Mouse (Mus musculus): ENCODE measurements around the gene Itgb1bp1. TPM values are rescaled to one million over a fixed set of nuclear protein-coding genes. Genes with fewer than 3 reads are reported as not detected.

Itgb1bp1 gene
- polyA plus RNA-seq, 1 experiment from 2014 or later: 45.8 TPM

DNA sequence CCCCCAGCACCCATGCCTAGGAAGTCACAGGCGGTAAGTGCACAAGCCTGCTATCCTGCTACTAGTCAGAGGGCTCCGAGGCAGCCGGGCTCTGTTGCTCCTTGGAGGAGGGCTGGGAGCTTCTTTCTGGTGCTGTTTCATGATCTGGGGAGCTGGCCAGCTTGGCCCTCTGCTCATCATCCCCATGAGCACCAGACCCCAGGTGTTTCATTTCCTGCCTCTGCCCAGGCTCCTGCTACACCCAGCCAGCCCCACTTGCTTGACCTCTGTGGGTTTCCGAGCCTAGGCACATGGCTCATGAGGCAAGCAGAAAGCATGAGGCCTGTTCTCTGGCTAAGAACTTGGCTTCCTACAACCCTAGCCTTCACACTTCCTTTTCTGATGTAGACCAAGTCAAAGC is 20.6 kb downstream of the Itgb1bp1 start:
- H3K27ac ChIP-seq: no peak overlapping the region
- no peak overlapping the region for H3K9ac ChIP-seq
- H3K36me3 ChIP-seq: peaks cover 91% of the 10 kb centered on the region
- WGBS: 83% methylated on average over 4 of the region's 4 CpGs
- H3K9me3 ChIP-seq (replicated peaks): no peaks in the 10 kb centered on the region
- H3K4me2 ChIP-seq: no peak overlapping the region
- H3K27me3 ChIP-seq: no peaks in the 10 kb centered on the region
- 0 out of 2 replicates have a peak, but pooled peaks cover 2% of the 10 kb centered on the region for H3K4me1 ChIP-seq
- H3K4me3 ChIP-seq (replicated peaks): no peak overlapping the region
- no peak for ATAC-seq (replicated peaks; ENCODE audit: low FRiP score)

DNA sequence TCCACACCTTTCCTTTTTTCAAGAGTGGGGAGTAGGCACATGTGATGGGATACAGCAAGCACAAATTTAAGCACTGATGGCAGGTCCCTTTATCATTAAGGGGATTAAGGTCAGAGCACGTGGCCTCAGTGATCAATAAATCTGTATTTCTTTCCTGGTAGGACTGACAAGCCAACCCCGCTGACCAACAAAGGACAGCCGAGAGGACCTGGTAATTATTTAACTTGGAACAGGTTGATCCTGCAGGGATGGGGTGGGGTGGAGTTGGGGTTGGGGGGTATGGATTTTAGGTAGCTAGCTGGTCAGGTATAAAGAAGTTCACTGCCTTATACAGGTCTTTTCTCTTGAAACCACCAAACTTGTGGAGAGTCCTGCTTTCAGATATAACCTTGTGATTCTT is 21.1 kb downstream of the Itgb1bp1 start:
- H3K9me3 ChIP-seq (replicated peaks): no peaks in the 10 kb centered on the region
- 70% methylated on average over 3 of the region's 3 CpGs for WGBS
- H3K9ac ChIP-seq: no peak overlapping the region
- peak overlapping the region; percentile 74 for H3K27ac ChIP-seq
- no peaks in the 10 kb centered on the region for H3K27me3 ChIP-seq
- no peak overlapping the region for H3K4me3 ChIP-seq (replicated peaks)
- no peak overlapping the region for H3K4me2 ChIP-seq
- H3K36me3 ChIP-seq: peaks cover 91% of the 10 kb centered on the region
- no peak for ATAC-seq (replicated peaks; ENCODE audit: low FRiP score)
- 0 out of 2 replicates have a peak, but pooled peaks cover 2% of the 10 kb centered on the region for H3K4me1 ChIP-seq

DNA sequence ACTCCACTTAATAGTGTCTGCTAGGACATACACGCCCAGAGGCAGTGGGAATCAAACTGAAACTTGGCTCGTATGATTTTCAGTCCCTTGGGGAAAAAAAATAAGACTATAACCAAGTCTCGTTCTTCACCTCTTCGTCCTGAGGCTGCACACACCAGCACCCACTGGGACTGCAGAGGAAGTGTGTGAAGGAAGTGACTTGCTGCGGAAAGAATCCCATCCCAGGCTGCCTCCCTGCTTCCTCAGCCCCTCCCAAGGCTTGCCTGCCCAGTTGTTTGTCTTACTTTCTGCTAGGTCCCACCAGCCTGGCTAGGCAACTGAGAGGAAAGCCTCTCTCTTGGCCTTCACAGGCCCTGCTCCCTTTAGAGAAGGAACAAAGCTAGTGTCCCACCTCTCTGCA is 21.8 kb downstream of the Itgb1bp1 start:
- H3K27ac ChIP-seq: peak overlapping the region; percentile 74
- ATAC-seq (replicated peaks; ENCODE audit: low FRiP score): no peak

DNA sequence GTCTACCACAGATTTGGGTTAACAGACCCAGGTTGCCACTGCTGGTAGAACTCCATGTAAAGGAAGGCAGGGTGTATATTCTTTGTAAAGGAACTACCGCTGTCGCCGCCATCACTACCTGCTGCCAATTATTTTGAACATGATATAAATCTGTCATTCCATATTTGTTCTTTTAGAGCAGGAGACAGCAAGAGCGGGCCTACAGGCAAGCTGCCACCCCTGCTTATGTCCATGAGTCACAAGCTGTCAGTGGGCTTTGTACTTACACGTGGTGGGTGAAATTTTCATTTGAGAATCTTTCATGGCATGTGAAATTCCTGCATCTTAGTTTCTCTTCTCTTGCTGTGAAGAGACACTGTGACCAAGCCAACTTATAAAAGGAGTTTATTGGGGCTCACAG is 22.8 kb downstream of the Itgb1bp1 start:
- 94% methylated on average over 5 of the region's 5 CpGs for WGBS
- peaks cover 84% of the 10 kb centered on the region for H3K36me3 ChIP-seq
- no peak overlapping the region for H3K4me3 ChIP-seq (replicated peaks)
- H3K27ac ChIP-seq: no peak overlapping the region
- H3K9ac ChIP-seq: no peak overlapping the region
- 0 out of 2 replicates have a peak, but pooled peaks cover 2% of the 10 kb centered on the region for H3K4me1 ChIP-seq
- no peak for ATAC-seq (replicated peaks; ENCODE audit: low FRiP score)
- no peaks in the 10 kb centered on the region for H3K9me3 ChIP-seq (replicated peaks)
- no peak overlapping the region for H3K4me2 ChIP-seq
- H3K27me3 ChIP-seq: no peaks in the 10 kb centered on the region

More for the DNA sequence above, 21.8 kb downstream of the Itgb1bp1 start:
- Histone ChIP-seq H3K36me3 (peaks cover 88% of the 10 kb centered on the region), H3K9ac (no peak overlapping the region), H3K4me3 (replicated peaks) (no peak overlapping the region), H3K9me3 (replicated peaks) (no peaks in the 10 kb centered on the region), H3K4me1 (0 out of 2 replicates have a peak, but pooled peaks cover 2% of the 10 kb centered on the region), H3K27me3 (no peaks in the 10 kb centered on the region), H3K4me2 (no peak overlapping the region)
- 76% methylated on average over 5 of the region's 5 CpGs for WGBS

DNA sequence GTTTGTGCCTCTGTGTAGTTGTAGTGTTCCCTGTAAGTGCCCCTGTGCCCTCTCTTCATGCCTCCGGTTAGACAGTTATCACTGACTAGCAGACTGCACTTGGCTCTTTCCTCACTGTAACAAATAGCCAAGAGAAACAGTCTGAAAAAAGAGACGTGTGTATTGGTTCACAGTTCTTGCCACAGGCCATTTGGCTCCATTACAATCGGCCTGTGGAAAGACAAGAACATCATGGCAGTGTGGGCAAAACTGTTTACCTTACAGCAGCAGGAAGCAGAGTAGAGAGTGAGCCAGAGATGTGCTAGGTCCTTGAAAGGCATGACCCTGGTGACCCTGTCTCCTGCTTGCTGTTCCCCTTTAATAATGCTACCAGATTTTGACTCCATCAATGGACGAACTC is 24.6 kb downstream of the Itgb1bp1 start:
- Histone ChIP-seq H3K27me3 (no peaks in the 10 kb centered on the region), H3K4me3 (replicated peaks) (no peak overlapping the region), H3K4me2 (no peak overlapping the region), H3K9me3 (replicated peaks) (no peaks in the 10 kb centered on the region), H3K27ac (no peak overlapping the region), H3K36me3 (peaks cover 87% of the 10 kb centered on the region), H3K4me1 (0 out of 2 replicates have a peak, but pooled peaks cover 2% of the 10 kb centered on the region), H3K9ac (no peak overlapping the region)
- WGBS: 75% methylated on average over 4 of the region's 4 CpGs
- no peak for ATAC-seq (replicated peaks; ENCODE audit: low FRiP score)

DNA sequence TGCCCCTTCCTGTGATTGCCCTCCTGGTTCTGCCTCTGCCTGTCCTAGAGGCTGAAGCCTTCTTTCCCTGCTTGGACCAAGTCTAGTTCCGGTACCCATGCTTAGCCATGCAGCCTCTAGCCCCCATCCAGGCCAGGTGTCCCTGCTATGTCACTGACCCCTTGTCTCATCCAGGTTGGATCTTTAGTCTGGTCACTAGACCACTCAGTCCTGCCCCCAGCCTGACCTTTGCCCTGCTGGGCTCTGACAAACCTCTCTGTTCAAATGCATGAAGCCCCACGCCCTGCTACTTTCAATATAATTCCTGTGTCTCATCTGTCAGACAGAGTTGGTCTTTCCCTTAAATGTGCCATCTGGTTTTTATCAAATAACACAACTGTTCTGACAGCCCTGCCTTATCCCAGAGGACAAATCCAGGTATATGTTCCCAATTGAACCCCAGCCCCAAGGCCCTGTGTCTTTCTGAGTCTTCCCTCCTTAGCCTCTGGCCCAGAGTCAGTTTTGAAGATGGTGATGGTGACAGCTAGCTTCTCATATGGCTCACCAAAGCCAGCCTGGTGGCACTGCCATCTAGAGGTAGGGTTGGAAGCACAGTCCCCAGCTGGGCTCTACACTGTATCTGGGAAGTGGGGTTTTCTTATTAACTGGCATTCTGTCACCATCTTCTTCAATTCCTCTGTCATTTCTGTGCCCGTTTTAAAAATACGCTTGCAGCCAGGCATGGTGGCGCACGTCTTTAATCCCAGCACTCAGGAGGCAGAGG is 25.4 kb downstream of the Itgb1bp1 start:
- H3K9ac ChIP-seq: no peak overlapping the region
- H3K9me3 ChIP-seq (replicated peaks): no peaks in the 10 kb centered on the region
- no peaks in the 10 kb centered on the region for H3K27me3 ChIP-seq
- no peak overlapping the region for H3K27ac ChIP-seq
- 0 out of 2 replicates have a peak, but pooled peaks cover 2% of the 10 kb centered on the region for H3K4me1 ChIP-seq
- no peak overlapping the region for H3K4me2 ChIP-seq
- H3K4me3 ChIP-seq (replicated peaks): no peak overlapping the region
- peaks cover 79% of the 10 kb centered on the region for H3K36me3 ChIP-seq
- WGBS: 91% methylated on average over 6 of the region's 6 CpGs
- ATAC-seq (replicated peaks; ENCODE audit: low FRiP score): no peak

DNA sequence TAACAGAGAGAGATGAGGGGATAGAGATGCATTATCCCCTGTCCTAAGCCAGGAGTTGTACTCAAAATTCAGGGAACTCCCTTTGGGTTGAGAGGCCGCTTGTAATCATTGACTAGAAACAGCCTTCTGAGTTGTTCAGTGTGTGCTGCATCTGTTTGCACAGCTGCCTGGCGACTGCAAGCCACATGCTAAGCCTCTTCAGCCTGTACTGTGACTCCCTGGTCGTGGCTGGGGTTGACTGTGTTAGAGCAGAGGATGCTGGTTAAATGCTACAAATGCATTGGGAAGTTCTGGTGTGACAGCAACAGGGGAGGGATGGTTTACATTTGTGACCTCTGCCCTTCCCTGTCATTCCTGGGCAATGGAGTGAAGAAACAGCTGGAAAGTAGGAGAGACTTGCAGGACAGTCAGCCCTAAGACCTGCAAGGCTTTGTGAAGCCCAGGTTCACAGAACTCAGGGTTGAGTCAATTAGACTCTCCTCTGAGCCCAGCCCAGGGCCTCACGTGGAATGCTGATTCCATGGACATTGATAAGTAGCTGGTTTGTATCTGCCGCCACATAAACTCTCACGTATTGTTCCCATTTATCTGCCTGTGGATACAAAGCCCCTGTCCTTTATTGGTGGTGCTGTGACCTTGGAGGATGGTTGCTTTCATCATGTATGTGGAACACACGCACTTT is 38.2 kb downstream of the Itgb1bp1 start:
- WGBS: 67% methylated on average over 7 of the region's 7 CpGs
- H3K4me2 ChIP-seq: no peak overlapping the region
- H3K4me3 ChIP-seq (replicated peaks): no peak overlapping the region
- H3K36me3 ChIP-seq: peaks cover 75% of the 10 kb centered on the region
- no peak; the same call in 1 of the 2 replicates for ATAC-seq (replicated peaks; ENCODE audit: low FRiP score)
- peaks cover 6% of the 10 kb centered on the region; the same call in 1 of the 2 replicates for H3K4me1 ChIP-seq
- H3K27me3 ChIP-seq: no peaks in the 10 kb centered on the region
- H3K27ac ChIP-seq: no peak overlapping the region
- H3K9ac ChIP-seq: no peak overlapping the region
- H3K9me3 ChIP-seq (replicated peaks): no peaks in the 10 kb centered on the region

DNA sequence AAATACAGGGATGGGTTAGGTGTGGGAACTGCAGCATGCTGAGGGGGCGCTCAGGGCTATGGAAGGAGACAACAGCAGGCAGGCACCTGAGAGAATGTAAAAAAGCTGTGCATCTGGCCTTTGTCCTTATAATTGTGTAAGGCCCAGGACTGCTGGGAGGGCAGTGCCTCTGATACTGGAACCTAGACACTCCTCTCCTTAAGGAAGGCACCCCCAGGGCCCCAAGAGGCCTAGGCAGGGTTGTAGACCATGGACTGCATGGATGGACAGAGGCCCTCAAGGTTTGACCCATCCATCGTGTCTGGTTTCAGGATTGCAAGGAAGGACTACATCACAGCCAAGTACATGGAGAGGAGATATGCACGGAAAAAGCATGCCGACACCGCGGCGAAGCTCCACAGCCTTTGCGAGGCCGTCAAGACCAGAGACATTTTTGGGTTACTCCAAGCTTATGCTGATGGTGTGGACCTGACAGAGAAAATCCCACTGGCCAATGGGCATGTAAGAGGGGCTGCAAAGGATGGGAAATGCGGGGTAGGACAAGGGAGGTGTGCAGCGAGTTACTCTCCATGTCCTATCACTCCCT is 41.6 kb downstream of the Itgb1bp1 start:
- no peaks in the 10 kb centered on the region for H3K9me3 ChIP-seq (replicated peaks)

DNA sequence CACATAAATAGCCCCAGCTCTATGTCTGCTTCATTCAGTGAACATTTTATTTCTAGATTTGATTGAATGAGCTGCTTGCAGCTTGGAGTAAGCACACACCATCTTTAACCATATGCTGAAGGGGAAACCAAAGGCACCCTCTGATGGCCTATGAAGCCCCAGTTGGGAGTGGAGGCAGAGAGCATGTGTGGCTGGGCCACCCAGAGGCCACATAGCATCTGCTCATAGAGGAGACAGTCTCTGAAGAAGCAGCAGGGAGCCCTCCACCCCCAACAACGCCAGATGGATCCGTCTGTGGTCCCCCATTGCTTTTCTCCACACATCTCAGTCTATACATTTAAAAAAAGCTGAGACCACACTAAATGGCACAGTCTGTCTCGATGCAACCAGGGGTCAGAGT is 44.1 kb downstream of the Itgb1bp1 start:
- Histone ChIP-seq H3K4me3 (replicated peaks) (no peak overlapping the region), H3K27ac (no peak overlapping the region), H3K27me3 (no peaks in the 10 kb centered on the region), H3K4me1 (no peaks in the 10 kb centered on the region), H3K36me3 (peaks cover 60% of the 10 kb centered on the region), H3K9me3 (replicated peaks) (no peaks in the 10 kb centered on the region), H3K4me2 (no peak overlapping the region), H3K9ac (no peak overlapping the region)
- WGBS: 82% methylated on average over 3 of the region's 3 CpGs
- ATAC-seq (replicated peaks; ENCODE audit: low FRiP score): no peak

More for the DNA sequence above, 41.6 kb downstream of the Itgb1bp1 start:
- Histone ChIP-seq H3K4me1 (peaks cover 6% of the 10 kb centered on the region; the same call in 1 of the 2 replicates), H3K27me3 (no peaks in the 10 kb centered on the region), H3K4me2 (no peak overlapping the region), H3K9ac (no peak overlapping the region), H3K36me3 (peaks cover 62% of the 10 kb centered on the region), H3K4me3 (replicated peaks) (no peak overlapping the region), H3K27ac (no peak overlapping the region)
- no peak for ATAC-seq (replicated peaks; ENCODE audit: low FRiP score)
- WGBS: 96% methylated on average over 11 of the region's 11 CpGs

DNA sequence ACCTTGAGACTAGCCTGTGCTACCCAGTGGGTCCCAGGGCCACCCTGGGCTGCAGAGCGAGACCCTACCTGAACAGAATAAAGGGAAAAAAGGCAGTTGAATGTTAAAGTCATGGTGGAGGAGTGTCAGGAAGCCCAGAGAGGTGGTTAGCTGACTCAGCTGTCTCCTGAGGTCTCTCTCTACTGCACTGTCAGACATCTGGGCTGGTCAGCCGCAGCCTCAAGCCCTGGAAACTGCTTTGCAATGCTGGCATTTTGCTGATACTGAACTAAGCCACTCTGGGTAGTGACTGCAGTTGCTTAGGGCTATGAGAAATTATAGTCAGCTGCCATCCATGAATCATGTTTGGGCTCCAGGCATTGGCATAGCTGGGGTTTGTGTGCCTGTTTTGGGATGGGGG is 51.5 kb downstream of the Itgb1bp1 start:
- H3K27me3 ChIP-seq: no peaks in the 10 kb centered on the region
- peaks cover 61% of the 10 kb centered on the region for H3K36me3 ChIP-seq
- WGBS: 80% methylated on average over 2 of the region's 2 CpGs

DNA sequence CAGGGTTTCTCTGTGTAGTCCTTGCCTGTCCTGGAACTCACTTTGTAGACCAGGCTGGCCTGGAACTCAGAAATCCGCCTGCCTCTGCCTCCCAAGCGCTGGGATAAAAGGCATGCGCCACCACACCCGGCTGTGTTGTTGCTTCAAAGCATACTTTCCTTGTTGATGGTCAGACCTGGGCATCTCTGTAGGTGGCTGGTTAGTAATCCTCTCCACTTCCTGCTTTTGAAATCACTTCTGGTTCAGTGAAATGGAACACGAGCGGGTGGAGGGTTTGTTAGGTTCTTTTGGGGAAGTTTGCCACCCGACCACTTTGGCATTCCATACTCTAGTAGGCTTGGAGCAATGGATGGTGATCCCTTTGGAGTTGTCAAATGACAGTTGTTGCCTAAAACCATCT is 52.4 kb downstream of the Itgb1bp1 start:
- no peaks in the 10 kb centered on the region for H3K9me3 ChIP-seq (replicated peaks)
- H3K4me2 ChIP-seq: no peak overlapping the region
- H3K27me3 ChIP-seq: no peaks in the 10 kb centered on the region
- peaks cover 58% of the 10 kb centered on the region for H3K36me3 ChIP-seq
- no peaks in the 10 kb centered on the region for H3K4me1 ChIP-seq
- 86% methylated on average over 7 of the region's 7 CpGs for WGBS
- H3K27ac ChIP-seq: no peak overlapping the region
- H3K4me3 ChIP-seq (replicated peaks): no peak overlapping the region
- no peak for ATAC-seq (replicated peaks; ENCODE audit: low FRiP score)
- no peak overlapping the region for H3K9ac ChIP-seq

More for the DNA sequence above, 51.5 kb downstream of the Itgb1bp1 start:
- ATAC-seq (replicated peaks; ENCODE audit: low FRiP score): no peak
- H3K27ac ChIP-seq: no peak overlapping the region
- no peak overlapping the region for H3K4me3 ChIP-seq (replicated peaks)
- no peaks in the 10 kb centered on the region for H3K4me1 ChIP-seq
- no peaks in the 10 kb centered on the region for H3K9me3 ChIP-seq (replicated peaks)
- no peak overlapping the region for H3K4me2 ChIP-seq
- no peak overlapping the region for H3K9ac ChIP-seq

Data from kidney, embryonic 15.5 days (tissue).